Mouse (Mus musculus): ENCODE results near the gene Atxn1l. TPM values are rescaled to one million over a fixed set of nuclear protein-coding genes. Genes with fewer than 3 reads are reported as not detected.

Gene Atxn1l
- polyA plus RNA-seq, 1 experiment, result 15.2 TPM

Other genes with a start within 250 kb of the Atxn1l start
- gene Pmfbp1, start 243.7 kb downstream of the Atxn1l start, polyA plus RNA-seq (2012; rRNA removed), result 0.36 and 0.76 TPM in 2 replicates
- 14.0 and 16.7 TPM in 2 replicates for gene Dhx38, start 171.9 kb downstream of the Atxn1l start, polyA plus RNA-seq (2012; rRNA removed)
- 7.0 and 8.0 TPM in 2 replicates for gene Txnl4b, start 171.8 kb downstream of the Atxn1l start, polyA plus RNA-seq (2012; rRNA removed)
- 1,443 and 2,456 TPM in 2 replicates for gene Hp, start 158.6 kb downstream of the Atxn1l start, polyA plus RNA-seq (2012; rRNA removed)
- 26.9 and 28.9 TPM in 2 replicates for gene Dhodh, start 129.1 kb downstream of the Atxn1l start, polyA plus RNA-seq (2012; rRNA removed)
- 0.26 and 0.85 TPM in 2 replicates for gene Pkd1l3, start 123.2 kb downstream of the Atxn1l start, polyA plus RNA-seq (2012; rRNA removed)
- 53.2 and 58.4 TPM in 2 replicates for gene Ist1, start 44.5 kb downstream of the Atxn1l start, polyA plus RNA-seq (2012; rRNA removed)
- gene Zfp821, start 32.2 kb downstream of the Atxn1l start, polyA plus RNA-seq (2012; rRNA removed), result 8.2 and 8.4 TPM in 2 replicates
- 44.1 and 44.8 TPM in 2 replicates for gene Ap1g1, start 40.8 kb upstream of the Atxn1l start, polyA plus RNA-seq (2012; rRNA removed)
- 6.5 and 7.4 TPM in 2 replicates for gene Phlpp2, start 130.8 kb upstream of the Atxn1l start, polyA plus RNA-seq (2012; rRNA removed)
- 4.8 and 8.3 TPM in 2 replicates for gene Marveld3, start 224.5 kb upstream of the Atxn1l start, polyA plus RNA-seq (2012; rRNA removed)

Measured in gonadal fat pad, adult 2 months (tissue).